Mouse (Mus musculus): Measurements from ENCODE around the gene Clcn5. TPM values are rescaled to one million over a fixed set of nuclear protein-coding genes. Genes with fewer than 3 reads are reported as not detected.

The Clcn5 gene
- total RNA-seq, 2 experiments from 2014 or later: 9.2 to 9.3 TPM

- no peak for DNase-seq (ENCODE audit: low spot score in 2 of 2)
- intact Hi-C loops (cut with DNase I): no loop called here
Measured at GRCm38 (mm10) chrX:7204099-7204498, 115.1 kb downstream of the Clcn5 start.

GRCm38 (mm10) chrX:7203535-7203934 is 115.6 kb downstream of the Clcn5 start:
- DNase-seq (ENCODE audit: low spot score in 2 of 2): no peak

GRCm38 (mm10) chrX:7197833-7198232 is 121.3 kb downstream of the Clcn5 start:
- DNase-seq (ENCODE audit: low spot score in 2 of 2): no peak
- intact Hi-C loops (cut with DNase I): no loop called here

More at GRCm38 (mm10) chrX:7203535-7203934, 115.6 kb downstream of the Clcn5 start:
- intact Hi-C loops (cut with DNase I): no loop called here

- no peak for DNase-seq (ENCODE audit: low spot score in 2 of 2)
- intact Hi-C loops (cut with DNase I): no loop called here
Measured at GRCm38 (mm10) chrX:7190816-7191215, 128.3 kb downstream of the Clcn5 start.

- intact Hi-C loops (cut with DNase I): loop anchor here (1.0 kb wide), 1 partner anchor 131 kb away; the partner anchor contains the start of gene Clcn5
- peak; percentile 31 to 45 for DNase-seq (ENCODE audit: low spot score in 2 of 2)
Measured at GRCm38 (mm10) chrX:7188311-7188807, 130.8 kb downstream of the Clcn5 start.

GRCm38 (mm10) chrX:7187455-7188310 is 131.5 kb downstream of the Clcn5 start:
- DNase-seq (ENCODE audit: low spot score in 2 of 2): peak; percentile 2 to 5
- intact Hi-C loops (cut with DNase I): loop anchor here (1.0 kb wide), 1 partner anchor 132 kb away; the partner anchor contains the start of gene Clcn5

- intact Hi-C loops (cut with DNase I): no loop called here
- DNase-seq (ENCODE audit: low spot score in 2 of 2): no peak
Measured at GRCm38 (mm10) chrX:7170156-7170555, 149.0 kb downstream of the Clcn5 start.

- intact Hi-C loops (cut with DNase I): no loop called here
- DNase-seq (ENCODE audit: low spot score in 2 of 2): no peak
Measured at GRCm38 (mm10) chrX:7168799-7169198, 150.4 kb downstream of the Clcn5 start.

- intact Hi-C loops (cut with DNase I): no loop called here
Measured at GRCm38 (mm10) chrX:7157976-7158375, 161.2 kb downstream of the Clcn5 start.

GRCm38 (mm10) chrX:7156026-7156732 is 163.0 kb downstream of the Clcn5 start:
- DNase-seq (ENCODE audit: low spot score in 2 of 2): no peak
- intact Hi-C loops (cut with DNase I): no loop called here

More at GRCm38 (mm10) chrX:7157976-7158375, 161.2 kb downstream of the Clcn5 start:
- no peak for DNase-seq (ENCODE audit: low spot score in 2 of 2)

- DNase-seq (ENCODE audit: low spot score in 2 of 2): no peak
- intact Hi-C loops (cut with DNase I): no loop called here
Measured at GRCm38 (mm10) chrX:7150129-7150528, 169.0 kb downstream of the Clcn5 start.

GRCm38 (mm10) chrX:7146156-7146555 is 173.0 kb downstream of the Clcn5 start:
- intact Hi-C loops (cut with DNase I): no loop called here
- no peak for DNase-seq (ENCODE audit: low spot score in 2 of 2)

- DNase-seq (ENCODE audit: low spot score in 2 of 2): no peak
- intact Hi-C loops (cut with DNase I): no loop called here
Measured at GRCm38 (mm10) chrX:7121618-7122280, 197.4 kb downstream of the Clcn5 start.

GRCm38 (mm10) chrX:7114885-7115284 is 204.3 kb downstream of the Clcn5 start:
- DNase-seq (ENCODE audit: low spot score in 2 of 2): no peak
- intact Hi-C loops (cut with DNase I): no loop called here

Small RNA genes lying within 50 kb of the gene (microRNA-seq; reads per million reads assigned to microRNA genes)
- 256 to 269 reads per million in 2 experiments for gene Mir188
- 30.6 to 33.7 reads per million in 2 experiments for gene Mir362
- gene Mir500: 159 to 294 reads per million in 2 experiments
- 662 to 1,058 reads per million in 2 experiments for gene Mir501
- gene Mir532: 852 to 962 reads per million in 2 experiments

Other genes starting within 250 kb of the Clcn5 start
- gene Usp27x, start 56.5 kb upstream of the Clcn5 start, total RNA-seq (2021): 10 to 100 TPM; 14.1 to 15.4 TPM